Mouse (Mus musculus) embryonic facial prominence, embryonic 10.5 days (tissue): ENCODE measurements at regions not wholly inside any gene's neighbourhood (a gene's known extent, or its start where the extent isn't known, plus 50 kb on each side); places are given as distances from the start of the nearest gene placed in this dataset.

Experiments used
- DNase-seq: peaks from one replicate; pipeline ENCODE4 v3.0.0-alpha.2; 2017; ENCODE audit warnings: low spot score
- H3K27ac ChIP-seq: fragments of 300-500 bp; sonication (generic); replicated peaks from 2 replicates; pipeline ENCODE4 v1.5.1; 2016; ENCODE audit warnings: mild to moderate bottlenecking
- H3K27me3 ChIP-seq: fragments of 300-500 bp; sonication (generic); replicated peaks from 2 replicates; pipeline ENCODE4 v1.6.1; 2016; ENCODE audit warnings: low read depth, mild to moderate bottlenecking; ENCODE audit not compliant: poor library complexity, severe bottlenecking
- H3K36me3 ChIP-seq: fragments of 300-500 bp; sonication (generic); replicated peaks from 2 replicates; pipeline ENCODE4 v1.6.1; 2016; ENCODE audit warnings: mild to moderate bottlenecking, moderate library complexity
- H3K4me1 ChIP-seq: fragments of 300-500 bp; sonication (generic); 2 replicates; pipeline ENCODE4 v1.6.1; 2016
- H3K4me3 ChIP-seq: fragments of 300-500 bp; sonication (generic); 2 replicates; pipeline ENCODE4 v1.5.1; 2016; ENCODE audit warnings: mild to moderate bottlenecking, moderate library complexity
- H3K9me3 ChIP-seq: fragments of 300-500 bp; sonication (generic); 2 replicates; pipeline ENCODE4 v1.6.1; 2016; ENCODE audit warnings: mild to moderate bottlenecking
- WGBS: fragments of 180-500 bp; shearing (Covaris S2); methylation state at CpG from one replicate; pipeline ENCODE4 v1.1.7; 2016; 5-methylcytosine and 5-hydroxymethylcytosine counted together

- DNase-seq, result peak; percentile 18
- no peak overlapping the region for H3K4me3 ChIP-seq
- H3K36me3 ChIP-seq, result no peaks in the 10 kb centered on the region
- no peaks in the 10 kb centered on the region for H3K9me3 ChIP-seq
- H3K27me3 ChIP-seq, result no peaks in the 10 kb centered on the region
- 58% methylated on average over 2 of the region's 2 CpGs for WGBS
- no peak overlapping the region for H3K27ac ChIP-seq
- H3K4me1 ChIP-seq, result no peaks in the 10 kb centered on the region
Observed at GRCm38 (mm10) chr7:54458386-54458785, 376.9 kb upstream of the Luzp2 start.

- WGBS, result 91% methylated on average over 1 of the region's 1 CpGs
- H3K36me3 ChIP-seq, result no peaks in the 10 kb centered on the region
- no peak overlapping the region for H3K4me3 ChIP-seq
- H3K9me3 ChIP-seq, result no peaks in the 10 kb centered on the region
- H3K27me3 ChIP-seq, result no peaks in the 10 kb centered on the region
- H3K4me1 ChIP-seq, result no peaks in the 10 kb centered on the region
- H3K27ac ChIP-seq, result no peak overlapping the region
- no peak for DNase-seq
Observed at GRCm38 (mm10) chr7:54491254-54491653, 344.0 kb upstream of the Luzp2 start.

GRCm38 (mm10) chr7:54505235-54505634 is 330.1 kb upstream of the Luzp2 start:
- H3K27me3 ChIP-seq, result no peaks in the 10 kb centered on the region
- DNase-seq, result no peak
- H3K36me3 ChIP-seq, result no peaks in the 10 kb centered on the region
- no peaks in the 10 kb centered on the region for H3K4me1 ChIP-seq
- no peaks in the 10 kb centered on the region for H3K9me3 ChIP-seq
- H3K4me3 ChIP-seq, result no peak overlapping the region
- H3K27ac ChIP-seq, result no peak overlapping the region

GRCm38 (mm10) chr7:54507006-54507405 is 328.3 kb upstream of the Luzp2 start:
- WGBS, result 63% methylated on average over 2 of the region's 2 CpGs
- H3K4me3 ChIP-seq, result no peak overlapping the region
- H3K36me3 ChIP-seq, result no peaks in the 10 kb centered on the region
- no peaks in the 10 kb centered on the region for H3K9me3 ChIP-seq
- no peak for DNase-seq
- no peaks in the 10 kb centered on the region for H3K27me3 ChIP-seq
- H3K27ac ChIP-seq, result no peak overlapping the region
- H3K4me1 ChIP-seq, result no peaks in the 10 kb centered on the region

- no peak overlapping the region for H3K27ac ChIP-seq
- no peak overlapping the region for H3K4me3 ChIP-seq
- no peak for DNase-seq
- H3K27me3 ChIP-seq, result no peaks in the 10 kb centered on the region
- 81% methylated on average over 7 of the region's 7 CpGs for WGBS
- H3K36me3 ChIP-seq, result no peaks in the 10 kb centered on the region
- H3K9me3 ChIP-seq, result no peaks in the 10 kb centered on the region
- H3K4me1 ChIP-seq, result no peaks in the 10 kb centered on the region
Observed at GRCm38 (mm10) chr7:54535693-54536092, 299.6 kb upstream of the Luzp2 start.

GRCm38 (mm10) chr7:54557436-54557835 is 277.9 kb upstream of the Luzp2 start:
- no peaks in the 10 kb centered on the region for H3K9me3 ChIP-seq
- no peak for DNase-seq
- H3K27ac ChIP-seq, result no peak overlapping the region
- H3K4me1 ChIP-seq, result no peaks in the 10 kb centered on the region
- 89% methylated on average over 3 of the region's 3 CpGs for WGBS
- no peaks in the 10 kb centered on the region for H3K27me3 ChIP-seq
- no peaks in the 10 kb centered on the region for H3K36me3 ChIP-seq
- H3K4me3 ChIP-seq, result no peak overlapping the region

- DNase-seq, result no peak
- no peak overlapping the region for H3K27ac ChIP-seq
- 66% methylated on average over 3 of the region's 3 CpGs for WGBS
- no peak overlapping the region for H3K4me3 ChIP-seq
- no peaks in the 10 kb centered on the region for H3K36me3 ChIP-seq
- no peaks in the 10 kb centered on the region for H3K27me3 ChIP-seq
- no peaks in the 10 kb centered on the region for H3K4me1 ChIP-seq
- no peaks in the 10 kb centered on the region for H3K9me3 ChIP-seq
Observed at GRCm38 (mm10) chr7:54565569-54566179, 269.6 kb upstream of the Luzp2 start.

- no peak for DNase-seq
- WGBS, result 85% methylated on average over 1 of the region's 1 CpGs
- H3K9me3 ChIP-seq, result no peaks in the 10 kb centered on the region
- no peaks in the 10 kb centered on the region for H3K4me1 ChIP-seq
- H3K4me3 ChIP-seq, result no peak overlapping the region
- no peaks in the 10 kb centered on the region for H3K27me3 ChIP-seq
- no peak overlapping the region for H3K27ac ChIP-seq
- no peaks in the 10 kb centered on the region for H3K36me3 ChIP-seq
Observed at GRCm38 (mm10) chr7:54599776-54600175, 235.5 kb upstream of the Luzp2 start.

GRCm38 (mm10) chr7:54622436-54622835 is 212.9 kb upstream of the Luzp2 start:
- no peaks in the 10 kb centered on the region for H3K27me3 ChIP-seq
- DNase-seq, result no peak
- no peak overlapping the region for H3K4me3 ChIP-seq
- no peaks in the 10 kb centered on the region for H3K4me1 ChIP-seq
- WGBS, result 96% methylated on average over 2 of the region's 2 CpGs
- H3K27ac ChIP-seq, result no peak overlapping the region
- H3K36me3 ChIP-seq, result no peaks in the 10 kb centered on the region
- H3K9me3 ChIP-seq, result no peaks in the 10 kb centered on the region

- Histone ChIP-seq H3K4me3 (no peak overlapping the region), H3K27me3 (no peaks in the 10 kb centered on the region), H3K9me3 (no peaks in the 10 kb centered on the region), H3K4me1 (no peaks in the 10 kb centered on the region), H3K27ac (no peak overlapping the region), H3K36me3 (no peaks in the 10 kb centered on the region)
- 83% methylated on average over 6 of the region's 6 CpGs for whole genome bisulfite sequencing
- DNase-seq, result no peak
Observed at GRCm38 (mm10) chr7:54633930-54634329, 201.4 kb upstream of the Luzp2 start.

GRCm38 (mm10) chr7:54634348-54635035 is 200.8 kb upstream of the Luzp2 start:
- DNase-seq, result no peak
- H3K9me3 ChIP-seq, result no peaks in the 10 kb centered on the region
- WGBS, result 90% methylated on average over 10 of the region's 10 CpGs
- H3K27ac ChIP-seq, result no peak overlapping the region
- H3K27me3 ChIP-seq, result no peaks in the 10 kb centered on the region
- no peaks in the 10 kb centered on the region for H3K4me1 ChIP-seq
- no peaks in the 10 kb centered on the region for H3K36me3 ChIP-seq
- H3K4me3 ChIP-seq, result no peak overlapping the region

- no peak for DNase-seq
- no peak overlapping the region for H3K4me3 ChIP-seq
- WGBS, result 88% methylated on average over 2 of the region's 2 CpGs
- H3K27ac ChIP-seq, result no peak overlapping the region
- H3K4me1 ChIP-seq, result no peaks in the 10 kb centered on the region
- H3K36me3 ChIP-seq, result no peaks in the 10 kb centered on the region
- H3K27me3 ChIP-seq, result no peaks in the 10 kb centered on the region
- H3K9me3 ChIP-seq, result no peaks in the 10 kb centered on the region
Observed at GRCm38 (mm10) chr7:54645314-54645713, 190.0 kb upstream of the Luzp2 start.

GRCm38 (mm10) chr7:54649025-54649424 is 186.3 kb upstream of the Luzp2 start:
- Histone ChIP-seq H3K27ac (no peak overlapping the region), H3K4me1 (no peaks in the 10 kb centered on the region), H3K36me3 (no peaks in the 10 kb centered on the region), H3K27me3 (no peaks in the 10 kb centered on the region), H3K9me3 (no peaks in the 10 kb centered on the region), H3K4me3 (no peak overlapping the region)
- 83% methylated on average over 1 of the region's 1 CpGs for WGBS
- no peak for DNase-seq
